Mouse (Mus musculus) ovary, adult 2 months (tissue): ENCODE measurements around the gene Ibtk. TPM values are rescaled to one million over a fixed set of nuclear protein-coding genes. Genes with fewer than 3 reads are reported as not detected.

Source experiments
- polyA plus RNA-seq: library from polyadenylated mRNA; depleted of rRNA; stranded (reverse); fragments of >200 nt; gene quantifications from 2 replicates; pipeline ENCODE4 v1.2.3, GENCODE M21; 2012; rRNA removed

Gene Ibtk
- polyA plus RNA-seq, result 7.7 and 9.0 TPM in 2 replicates

GRCm38 (mm10) chr9:85749142-85749921, at the start of gene Ibtk:
TSS of gene Ibtk (minus strand) at chr9:85749334.

Other genes starting within 250 kb of the Ibtk start
- 15.6 and 16.7 TPM in 2 replicates for gene Tpbg, start 93.0 kb upstream of the Ibtk start, polyA plus RNA-seq